Mouse (Mus musculus) myocyte (in vitro differentiated cells): Measurements from ENCODE around the gene Pou2f2.

Experiments used
- CEBPB ChIP-seq: IDR thresholded peaks from 2 replicates; pipeline ENCODE4 v1.6.1; 2011; ENCODE audit warnings: mild to moderate bottlenecking, moderate library complexity; ENCODE audit not compliant: poor library complexity, insufficient read depth, severe bottlenecking
- E2F4 ChIP-seq: IDR thresholded peaks from one replicate; pipeline ENCODE4 v1.6.1; 2011; ENCODE audit warnings: mild to moderate bottlenecking, control low read depth, moderate library complexity; ENCODE audit not compliant: insufficient read depth
- MAX ChIP-seq: IDR thresholded peaks from one replicate; pipeline ENCODE4 v1.6.1; 2011; ENCODE audit warnings: low read depth, mild to moderate bottlenecking, control low read depth
- MYOD1 ChIP-seq, 3 experiments: IDR thresholded peaks; one replicate each; pipeline ENCODE4 v1.6.1; 2011; ENCODE audit warnings: control low read depth in 2 of 3, low read depth in 2 of 3, mild to moderate bottlenecking in 2 of 3, moderate library complexity in 1 of 3; ENCODE audit not compliant: insufficient read length in 2 of 3, control insufficient read depth in 1 of 3
- MYOG ChIP-seq, 3 experiments: IDR thresholded peaks; one replicate each; pipeline ENCODE4 v1.6.1; 2011; ENCODE audit warnings: control low read depth in 2 of 3, low read depth in 2 of 3, mild to moderate bottlenecking in 2 of 3; ENCODE audit not compliant: insufficient read length in 2 of 3, control insufficient read depth in 1 of 3, insufficient read depth in 1 of 3
- POLR2A ChIP-seq: IDR thresholded peaks from one replicate; pipeline ENCODE4 v1.6.1; 2011; ENCODE audit warnings: low read depth, mild to moderate bottlenecking, control low read depth, moderate library complexity; ENCODE audit not compliant: insufficient read length
- POLR2AphosphoS2 ChIP-seq: IDR thresholded peaks from one replicate; pipeline ENCODE4 v1.6.1; 2011; ENCODE audit warnings: low read depth, control low read depth; ENCODE audit not compliant: insufficient read length
- REST ChIP-seq: IDR thresholded peaks from one replicate; pipeline ENCODE4 v1.6.1; 2011; ENCODE audit warnings: mild to moderate bottlenecking, control low read depth, moderate library complexity; ENCODE audit not compliant: insufficient read depth, insufficient read length
- SRF ChIP-seq: IDR thresholded peaks from one replicate; pipeline ENCODE4 v1.6.1; 2011; ENCODE audit warnings: low read depth; ENCODE audit not compliant: control insufficient read depth, insufficient read length
- TCF12 ChIP-seq: IDR thresholded peaks from one replicate; pipeline ENCODE4 v1.6.1; 2011; ENCODE audit warnings: mild to moderate bottlenecking, control low read depth; ENCODE audit not compliant: poor library complexity, insufficient read depth, severe bottlenecking
- TCF3 ChIP-seq: IDR thresholded peaks from one replicate; pipeline ENCODE4 v1.6.1; 2011; ENCODE audit warnings: low read depth, control low read depth; ENCODE audit not compliant: insufficient read length
- USF1 ChIP-seq: IDR thresholded peaks from one replicate; pipeline ENCODE4 v1.6.1; 2011; ENCODE audit warnings: low read depth, mild to moderate bottlenecking, control low read depth, moderate library complexity

DNA sequence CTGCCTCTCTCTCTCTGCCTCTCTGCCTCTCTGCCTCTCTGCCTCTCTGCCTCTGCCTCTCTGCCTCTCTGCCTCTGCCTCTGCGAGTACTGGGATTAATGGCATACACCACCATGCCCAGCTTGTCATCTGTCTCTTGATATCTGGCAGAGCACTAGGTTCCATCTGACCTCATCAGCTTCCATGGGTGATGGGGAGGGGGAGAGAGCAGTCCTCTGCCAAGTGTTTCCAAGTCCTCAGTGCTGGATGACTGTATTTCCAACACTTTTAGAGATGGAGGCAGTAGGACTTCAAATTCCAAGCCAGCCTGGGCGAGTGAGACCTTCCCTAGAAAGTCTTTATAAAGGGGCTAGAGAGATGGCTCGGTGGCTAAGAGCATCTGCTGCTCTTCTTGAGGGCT, 42.0 kb downstream of the Pou2f2 start:
- TF ChIP-seq MAX, result no peak
- TF ChIP-seq POLR2A, result no peak
- TF ChIP-seq TCF3, result no peak
- TF ChIP-seq TCF12, result no peak
- TF ChIP-seq MYOG (IDR thresholded peaks at IDR 0.05; ENCODE audit: control insufficient read depth in 1 of 3, insufficient read depth in 1 of 3, insufficient read length in 2 of 3, low read depth in 2 of 3), result no peak
- TF ChIP-seq E2F4, result no peak
- no peak for TF ChIP-seq USF1
- TF ChIP-seq MYOD1 (IDR thresholded peaks at IDR 0.05; ENCODE audit: control insufficient read depth in 1 of 3, insufficient read length in 2 of 3, low read depth in 2 of 3), result no peak
- TF ChIP-seq POLR2AphosphoS2, result no peak
- TF ChIP-seq CEBPB, result no peak
- TF ChIP-seq SRF, result no peak
- no peak for TF ChIP-seq REST
